Mouse (Mus musculus) erythroblast, embryonic 14.5 days (primary cell): Measurements from ENCODE around the gene Marveld1.

ENCODE experiments used
- GATA1 ChIP-seq: IDR thresholded peaks from 2 replicates; pipeline ENCODE4 v1.6.1; 2012; ENCODE audit warnings: low read length, inconsistent platforms, mixed read lengths
- TAL1 ChIP-seq: IDR thresholded peaks from 3 replicates; pipeline ENCODE4 v1.6.1; 2012; ENCODE audit warnings: low read length, inconsistent platforms, mixed read lengths

GRCm38 (mm10) chr19:42125501-42126218 is 21.5 kb upstream of the Marveld1 start:
- no peak for TF ChIP-seq TAL1
- no peak for TF ChIP-seq GATA1
